Mouse (Mus musculus) urinary bladder, postnatal 25 days (tissue): ENCODE results near the gene Dhrs3.
A peak's percentile ranks its signal among the peaks of the same experiment; 100 is the strongest.

ENCODE experiments used
- DNase-seq: peaks from one replicate; pipeline ENCODE4 v3.0.0; 2022; ENCODE audit warnings: low spot score

Gene Dhrs3

GRCm38 (mm10) chr4:144939847-144940411 lies 47.3 kb downstream of the Dhrs3 start:
- no peak for DNase-seq

DNA sequence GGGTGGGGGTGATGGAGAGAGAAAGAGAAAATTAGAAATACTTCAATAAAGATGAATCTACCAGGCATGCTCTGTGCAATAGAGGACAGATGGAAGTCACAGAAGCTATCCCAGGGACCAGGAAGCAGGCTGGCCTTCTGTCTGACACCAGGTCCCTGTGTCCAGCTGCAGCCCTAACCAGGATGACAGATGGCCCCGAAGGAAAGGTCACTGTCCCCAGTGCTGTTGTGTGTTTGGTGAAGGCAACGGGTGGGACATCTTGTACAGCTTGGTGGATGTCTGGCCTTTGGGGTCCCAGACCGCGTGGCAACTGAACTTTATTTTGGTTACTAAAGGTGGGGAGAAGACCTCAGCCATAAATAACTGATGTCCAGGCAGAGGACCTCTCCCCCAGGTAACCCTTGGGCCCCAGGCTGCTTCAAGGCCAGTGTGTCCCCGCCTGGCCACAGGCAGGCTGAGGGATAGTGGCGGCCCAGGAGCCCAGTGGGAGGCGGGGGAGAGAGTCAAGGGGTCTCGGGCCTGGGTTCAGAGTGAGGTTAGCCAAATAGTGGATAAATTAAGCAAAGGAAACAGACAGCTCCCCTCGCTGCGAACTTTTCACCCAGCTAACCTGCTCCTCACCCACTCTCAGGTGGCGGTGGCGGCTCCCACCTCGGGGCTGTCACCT lies 48.3 kb downstream of the Dhrs3 start:
- no peak for DNase-seq

DNA sequence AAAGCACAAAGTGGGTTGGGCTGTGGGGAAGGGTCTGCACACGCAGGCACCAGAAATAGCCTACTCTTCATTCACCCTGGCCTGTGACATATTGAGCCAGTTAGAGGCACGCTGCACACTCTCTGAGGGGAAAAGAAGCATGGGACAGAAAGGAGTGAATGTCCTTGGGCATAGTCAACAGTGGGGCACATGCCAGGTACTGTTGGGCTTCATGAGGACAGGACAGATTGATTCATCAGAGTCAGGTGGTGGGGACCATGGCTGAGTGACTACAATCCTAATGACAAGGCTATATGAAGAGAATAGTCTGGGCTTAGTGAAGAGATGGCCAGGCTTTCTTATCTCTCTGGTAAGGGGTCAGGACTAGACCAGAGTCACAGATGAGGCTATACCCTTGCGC lies 49.8 kb downstream of the Dhrs3 start:
- DNase-seq: no peak

GRCm38 (mm10) chr4:144943273-144943672 lies 50.6 kb downstream of the Dhrs3 start:
- no peak for DNase-seq

DNA sequence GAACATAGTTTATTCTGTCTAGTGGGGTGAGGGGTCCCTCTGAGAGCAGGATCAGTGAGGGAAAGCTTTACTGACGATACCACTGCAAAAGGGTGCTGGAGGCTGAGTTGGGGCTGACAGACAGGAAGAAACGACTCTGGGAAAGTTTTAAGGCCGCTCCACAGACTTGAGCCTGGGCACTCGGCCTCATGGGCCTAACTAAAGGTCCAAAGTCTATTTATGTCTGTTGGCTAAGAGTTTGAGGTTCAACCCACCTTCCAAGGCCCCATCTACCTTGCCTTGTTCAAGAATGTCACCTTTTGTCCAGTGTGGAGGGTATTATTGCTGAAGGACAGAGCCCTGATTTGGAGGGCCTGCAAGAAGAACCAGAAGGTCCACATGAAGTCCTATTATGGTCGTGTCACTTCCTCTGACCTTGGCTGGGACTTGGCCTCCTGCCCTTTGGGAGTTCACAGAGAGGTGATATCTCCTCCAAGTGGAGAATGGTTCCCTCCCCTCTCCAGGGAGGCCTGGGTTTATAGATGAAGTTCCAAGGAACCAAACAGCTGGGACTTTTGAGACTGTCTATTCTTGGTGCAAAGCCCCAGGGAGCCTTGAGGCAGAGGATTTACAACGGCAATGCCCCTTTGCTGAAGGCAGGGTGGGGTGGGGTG lies 55.2 kb downstream of the Dhrs3 start:
- DNase-seq: peak; percentile 65

- peak; percentile 57 for DNase-seq
These were observed 57.1 kb downstream of the Dhrs3 start for GRCm38 (mm10) chr4:144949441-144950326.

DNA sequence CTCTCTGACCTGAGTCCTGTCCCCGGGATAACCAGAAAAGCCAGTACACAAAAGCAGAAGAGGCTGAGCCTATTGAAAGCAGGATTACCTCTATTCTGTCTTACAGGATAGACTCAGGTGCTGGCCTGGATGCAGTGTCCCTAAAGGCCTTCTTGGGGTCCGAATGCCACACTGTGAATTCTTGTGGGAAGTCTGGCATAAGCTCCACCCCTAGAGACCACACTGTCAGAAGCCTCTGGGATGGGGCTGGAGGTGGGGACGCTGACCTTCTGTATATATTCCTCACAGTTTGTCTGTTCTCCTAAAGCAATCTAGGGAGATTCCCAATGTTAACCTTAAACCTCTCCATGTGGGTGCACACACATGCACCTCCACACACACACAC lies 57.7 kb downstream of the Dhrs3 start:
- no peak for DNase-seq

DNA sequence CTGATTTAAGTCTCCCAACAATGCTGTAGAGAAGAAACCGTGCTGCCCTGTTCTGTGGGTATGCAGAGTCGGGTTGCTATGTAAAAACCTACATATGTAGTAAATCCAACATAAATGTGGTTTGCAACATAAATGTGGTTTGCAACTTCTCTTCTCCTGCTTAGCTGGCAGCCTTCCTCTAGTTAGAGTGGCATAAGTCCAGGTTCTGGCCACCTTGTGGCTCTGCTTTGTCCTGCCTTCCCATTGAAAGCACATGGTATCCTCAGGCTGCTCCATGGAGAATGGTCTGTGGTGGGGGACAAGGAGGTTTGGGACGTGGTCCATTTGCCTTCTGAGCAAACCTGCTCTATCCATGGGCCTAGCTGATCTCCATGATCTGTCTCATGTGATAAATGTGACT lies 58.3 kb downstream of the Dhrs3 start:
- no peak for DNase-seq

DNA sequence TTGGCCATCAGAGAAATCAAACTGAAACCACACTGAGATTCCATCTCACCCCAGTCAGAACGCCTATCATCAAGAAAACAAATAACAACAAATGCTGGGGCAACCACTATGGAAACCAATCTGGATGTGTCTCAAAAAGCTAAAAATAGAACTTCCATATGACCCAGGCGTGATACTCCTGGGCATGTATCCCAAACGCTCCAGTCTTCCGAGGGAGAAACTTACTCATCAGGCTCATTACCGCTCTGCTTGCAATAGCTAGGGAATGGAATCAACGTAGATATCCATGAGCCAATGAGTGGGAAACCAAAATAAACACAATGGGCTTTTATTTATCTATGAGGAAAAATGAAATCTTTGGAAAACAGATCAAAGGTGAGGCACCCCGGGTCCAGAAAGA lies 59.2 kb downstream of the Dhrs3 start:
- DNase-seq: no peak

GRCm38 (mm10) chr4:144953421-144953820 lies 60.8 kb downstream of the Dhrs3 start:
- DNase-seq: no peak

- no peak for DNase-seq
These were observed 63.2 kb downstream of the Dhrs3 start for GRCm38 (mm10) chr4:144955863-144956262.

- DNase-seq: no peak
These were observed 63.7 kb downstream of the Dhrs3 start for GRCm38 (mm10) chr4:144956293-144956692.

DNA sequence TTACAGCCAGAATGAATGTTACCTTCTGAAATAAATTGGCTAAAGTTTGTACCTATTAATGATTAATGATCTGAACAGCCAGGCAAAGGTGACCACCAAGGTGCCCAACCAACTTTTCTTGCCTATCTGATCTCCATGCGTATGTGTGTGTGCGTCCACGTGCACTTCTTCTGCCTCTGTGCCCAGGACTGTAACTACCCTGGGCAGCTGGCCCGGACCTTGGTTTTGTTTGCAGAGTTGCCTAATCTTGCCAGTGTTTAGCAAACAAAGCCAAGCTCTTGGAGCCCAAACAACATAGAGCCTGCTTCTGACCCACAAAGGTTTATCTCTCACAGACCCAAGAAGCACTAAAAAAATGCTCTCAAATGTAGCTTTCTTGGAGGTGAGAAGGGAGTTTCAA lies 64.6 kb downstream of the Dhrs3 start:
- no peak for DNase-seq

DNA sequence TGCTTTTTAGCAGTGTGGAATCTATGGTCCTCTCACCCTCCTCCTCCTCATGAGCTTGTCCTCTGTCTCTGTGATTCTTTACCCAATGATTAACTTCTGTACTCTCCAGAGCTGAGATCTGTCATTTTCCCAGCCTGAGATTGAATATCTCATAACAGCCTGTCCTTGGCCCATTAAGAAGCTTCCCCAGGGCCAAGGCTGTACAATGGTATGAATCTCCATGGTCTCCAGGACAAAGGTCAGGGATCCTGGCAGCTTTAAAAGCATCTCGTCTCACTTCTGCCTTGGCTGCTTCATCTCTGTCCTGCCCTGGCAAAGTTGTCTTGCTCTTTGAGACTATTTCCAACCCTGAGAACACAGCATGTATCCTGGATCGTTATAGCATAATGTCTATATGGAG lies 65.1 kb downstream of the Dhrs3 start:
- DNase-seq: no peak

DNA sequence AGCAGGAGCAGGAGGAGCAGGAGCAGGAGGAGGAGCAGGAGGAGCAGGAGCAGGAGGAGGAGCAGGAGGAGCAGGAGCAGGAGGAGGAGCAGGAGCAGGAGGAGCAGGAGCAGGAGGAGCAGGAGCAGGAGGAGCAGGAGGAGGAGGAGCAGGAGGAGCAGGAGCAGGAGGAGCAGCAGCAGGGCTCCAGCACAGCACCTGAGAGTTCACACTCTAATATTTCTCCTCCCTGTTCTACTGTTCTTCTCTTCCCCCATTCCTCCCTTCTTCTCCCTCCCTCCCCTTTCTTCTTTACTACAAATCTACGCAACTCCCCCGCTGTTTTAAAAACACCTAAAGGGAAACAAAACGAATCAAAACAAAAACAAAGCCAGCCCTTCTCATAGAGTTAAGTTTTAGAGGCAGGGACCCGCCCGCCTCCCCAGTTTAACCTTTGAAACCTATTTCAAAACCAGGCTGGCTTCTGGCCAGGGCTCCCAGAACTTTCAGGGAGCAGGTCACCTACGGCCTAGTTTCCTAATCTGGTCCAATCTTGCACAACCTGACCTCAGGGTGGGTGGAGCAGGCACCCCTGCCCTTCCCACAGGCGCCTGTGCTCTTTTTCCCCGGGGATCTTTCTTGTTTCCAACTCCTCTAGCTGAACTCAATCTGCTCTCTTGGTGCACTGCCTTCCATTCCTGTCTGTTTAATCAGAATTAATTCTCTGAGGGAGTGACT lies 67.7 kb downstream of the Dhrs3 start:
- peak; percentile 82 for DNase-seq

DNA sequence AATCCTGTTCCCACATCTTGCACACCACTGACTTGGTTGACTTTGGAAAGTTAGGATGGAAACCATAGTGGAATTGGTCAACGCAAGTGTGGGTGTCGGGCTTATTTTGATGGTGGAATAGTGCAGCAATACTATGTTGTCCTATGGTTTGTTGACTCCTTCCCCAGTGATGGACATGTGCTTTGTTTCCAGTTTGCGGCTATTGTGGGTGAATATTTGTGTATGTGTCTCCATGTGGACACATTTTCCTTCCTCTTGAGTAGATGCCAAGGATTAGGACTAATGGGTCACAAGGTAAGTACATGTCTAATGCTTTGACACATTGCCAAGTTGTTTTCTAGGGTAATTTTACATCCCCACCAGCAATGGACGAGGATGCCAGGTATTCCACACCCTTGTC lies 68.6 kb downstream of the Dhrs3 start:
- no peak for DNase-seq

DNA sequence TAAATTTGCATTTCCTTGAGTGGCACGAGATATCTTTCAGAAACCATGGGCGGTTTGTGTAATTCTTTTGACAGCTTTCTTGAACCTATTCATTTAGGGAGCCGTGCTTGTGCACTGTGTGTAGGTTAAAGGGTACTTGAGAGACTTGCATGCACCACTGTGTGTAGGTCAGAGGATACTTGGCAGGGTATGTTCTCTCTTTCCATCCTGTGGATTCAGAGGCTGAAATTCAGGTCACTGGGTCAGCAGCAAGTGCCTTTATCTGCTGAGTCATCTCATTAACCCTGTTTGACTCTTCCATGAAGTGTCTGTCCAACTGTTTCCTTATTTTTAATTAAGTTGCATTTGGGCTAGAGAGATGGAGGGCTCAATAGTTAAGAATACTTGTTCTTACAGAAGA lies 69.1 kb downstream of the Dhrs3 start:
- DNase-seq: no peak

GRCm38 (mm10) chr4:144965255-144965654 lies 72.6 kb downstream of the Dhrs3 start:
- no peak for DNase-seq

DNA sequence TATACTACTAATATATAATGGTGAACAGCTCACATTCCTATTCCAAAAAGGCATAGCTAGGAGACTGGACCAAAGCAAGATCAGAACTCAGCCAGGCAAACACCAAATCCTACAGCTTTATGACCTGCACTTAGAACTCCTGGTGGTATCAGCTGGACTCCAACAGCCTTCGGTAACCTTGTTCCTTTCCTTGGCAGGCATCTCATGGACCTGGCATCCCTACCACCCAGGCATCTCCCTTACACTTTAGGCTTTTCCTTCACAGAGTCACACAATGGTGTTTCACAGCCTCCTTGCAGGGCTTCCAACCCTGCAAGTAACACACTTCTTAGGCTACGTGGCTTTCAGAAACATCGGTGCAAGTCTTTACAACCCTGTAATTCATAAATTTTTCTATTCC lies 75.7 kb downstream of the Dhrs3 start:
- DNase-seq: no peak

- no peak for DNase-seq
These were observed 76.4 kb downstream of the Dhrs3 start for GRCm38 (mm10) chr4:144969030-144969429.

- DNase-seq: no peak
These were observed 78.4 kb downstream of the Dhrs3 start for GRCm38 (mm10) chr4:144971048-144971447.
